Mouse (Mus musculus) neural tube, embryonic 14.5 days (tissue): Measurements from ENCODE around the gene Nbea. TPM values are rescaled to one million over a fixed set of nuclear protein-coding genes. Genes with fewer than 3 reads are reported as not detected.

Experiments used
- ATAC-seq: fragments of 200-750 bp; cut with Nextera tagmentation; 2 replicates; pipeline ENCODE4 v1.8.0; 2017; ENCODE audit warnings: low read depth, mild to moderate bottlenecking, moderate TSS enrichment, moderate library complexity
- H3K27ac ChIP-seq: fragments of 300-500 bp; sonication (generic); 2 replicates; pipeline ENCODE4 v1.5.1; 2014; ENCODE audit warnings: low read depth, mild to moderate bottlenecking, control low read depth, low read length, moderate library complexity, mixed read lengths
- H3K27me3 ChIP-seq: fragments of 300-500 bp; sonication (generic); 2 replicates; pipeline ENCODE4 v1.6.1; 2014; ENCODE audit warnings: low read length; ENCODE audit not compliant: control insufficient read depth, insufficient read depth
- H3K36me3 ChIP-seq: fragments of 300-500 bp; sonication (generic); 2 replicates; pipeline ENCODE4 v1.6.1; 2014; ENCODE audit warnings: low read length, mixed read lengths; ENCODE audit not compliant: control insufficient read depth, insufficient read depth
- H3K4me1 ChIP-seq: fragments of 300-500 bp; sonication (generic); 2 replicates; pipeline ENCODE4 v1.6.1; 2014; ENCODE audit warnings: low read length; ENCODE audit not compliant: control insufficient read depth, insufficient read depth
- H3K4me2 ChIP-seq: fragments of 300-500 bp; sonication (generic); 2 replicates; pipeline ENCODE4 v1.6.1; 2014; ENCODE audit warnings: mild to moderate bottlenecking, low read depth, low read length, control low read depth
- H3K4me3 ChIP-seq: fragments of 300-500 bp; sonication (generic); 2 replicates; pipeline ENCODE4 v1.5.1; 2014; ENCODE audit warnings: low read depth, low read length, control low read depth, mixed read lengths
- H3K9ac ChIP-seq: fragments of 300-500 bp; sonication (generic); replicated peaks from 2 replicates; pipeline ENCODE4 v1.6.1; 2014; ENCODE audit warnings: low read depth, mild to moderate bottlenecking, control low read depth, low read length, mixed read lengths
- H3K9me3 ChIP-seq: fragments of 300-500 bp; sonication (generic); 2 replicates; pipeline ENCODE4 v1.6.1; 2016; ENCODE audit warnings: low read length; ENCODE audit not compliant: control insufficient read depth
- WGBS: fragments of 180-500 bp; shearing (Covaris S2); extraction: QIAGEN DNeasy Blood & Tissue Kit; methylation state at CpG from one replicate; pipeline ENCODE4 v1.1.7; 2014; 5-methylcytosine and 5-hydroxymethylcytosine counted together
- polyA plus RNA-seq: library from polyadenylated mRNA; unstranded; fragments of >200 nt; fragmentation: Nextera tagmentation; extraction: Ambion mirVana; gene quantifications from 2 replicates; pipeline ENCODE4 v1.2.1, GENCODE M21; 2014

Nbea gene
- polyA plus RNA-seq, 1 experiment from 2014 or later: 107 TPM

- Histone ChIP-seq H3K9ac (no peak overlapping the region), H3K9me3 (no peaks in the 10 kb centered on the region), H3K4me1 (no peaks in the 10 kb centered on the region), H3K27me3 (no peaks in the 10 kb centered on the region), H3K4me3 (no peak overlapping the region), H3K27ac (no peak overlapping the region), H3K36me3 (0 out of 2 replicates have a peak, but pooled peaks cover 5% of the 10 kb centered on the region), H3K4me2 (no peak overlapping the region)
- ATAC-seq: no peak
- WGBS: 74% methylated on average over 4 of the region's 4 CpGs
These were observed 118.3 kb downstream of the Nbea start for GRCm38 (mm10) chr3:56065234-56065633.

GRCm38 (mm10) chr3:56045659-56046336 lies 137.7 kb downstream of the Nbea start:
- Histone ChIP-seq H3K27ac (no peak overlapping the region), H3K9me3 (no peaks in the 10 kb centered on the region), H3K27me3 (no peaks in the 10 kb centered on the region), H3K9ac (no peak overlapping the region), H3K4me1 (no peaks in the 10 kb centered on the region), H3K4me3 (no peak overlapping the region), H3K4me2 (no peak overlapping the region), H3K36me3 (no peaks in the 10 kb centered on the region)
- WGBS: 94% methylated on average over 5 of the region's 5 CpGs
- ATAC-seq: no peak

DNA sequence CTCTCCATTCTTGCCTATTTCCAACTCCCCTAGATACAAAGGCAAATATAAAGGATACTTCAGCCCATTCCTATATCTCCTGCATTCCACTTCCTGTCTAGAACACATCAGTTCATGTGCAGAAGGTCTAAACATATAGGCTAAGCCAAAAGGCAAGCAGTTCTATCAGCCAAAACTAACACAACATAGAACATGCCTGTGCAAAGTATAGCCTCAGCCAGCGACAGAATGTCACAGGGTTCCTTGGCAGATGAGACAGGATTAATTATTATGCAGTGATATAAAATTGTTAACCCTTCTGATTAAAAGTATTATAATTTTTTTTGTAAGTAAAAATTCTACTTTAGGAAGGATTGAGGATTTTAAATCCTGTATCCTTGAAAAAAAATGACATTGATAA lies 140.4 kb downstream of the Nbea start:
- Histone ChIP-seq H3K4me2 (no peak overlapping the region), H3K27ac (no peak overlapping the region), H3K9ac (no peak overlapping the region), H3K4me1 (no peaks in the 10 kb centered on the region), H3K9me3 (no peaks in the 10 kb centered on the region), H3K36me3 (no peaks in the 10 kb centered on the region), H3K4me3 (no peak overlapping the region), H3K27me3 (no peaks in the 10 kb centered on the region)
- WGBS: 73% methylated on average over 1 of the region's 1 CpGs
- ATAC-seq: no peak

- Histone ChIP-seq H3K9me3 (no peaks in the 10 kb centered on the region), H3K4me3 (no peak overlapping the region), H3K9ac (no peak overlapping the region), H3K27ac (no peak overlapping the region), H3K36me3 (no peaks in the 10 kb centered on the region), H3K27me3 (no peaks in the 10 kb centered on the region), H3K4me2 (no peak overlapping the region), H3K4me1 (no peaks in the 10 kb centered on the region)
- no peak for ATAC-seq
- 93% methylated on average over 1 of the region's 1 CpGs for whole genome bisulfite sequencing
These were observed 144.0 kb downstream of the Nbea start for GRCm38 (mm10) chr3:56039494-56039893.

DNA sequence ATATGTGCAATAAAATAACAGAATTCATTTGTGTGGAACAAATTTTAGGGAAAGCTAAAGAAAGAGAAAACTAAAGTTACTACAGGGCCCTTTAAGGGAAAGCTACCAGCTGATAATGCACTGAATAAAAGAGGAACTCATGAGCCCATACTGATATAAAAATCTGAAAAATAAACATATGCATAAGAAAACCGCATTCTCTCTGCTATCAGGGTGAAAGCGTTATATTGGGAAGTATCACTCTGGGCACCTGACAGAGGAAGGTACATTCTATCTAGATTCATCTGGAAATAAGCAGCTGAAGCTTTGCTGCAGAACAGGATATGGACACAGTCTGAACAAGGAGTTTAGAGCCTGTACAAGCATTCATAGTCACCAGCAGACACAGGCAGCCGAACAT lies 148.9 kb downstream of the Nbea start:
- no peak overlapping the region for H3K4me3 ChIP-seq

GRCm38 (mm10) chr3:56018494-56018893 lies 165.0 kb downstream of the Nbea start:
- Histone ChIP-seq H3K27ac (no peak overlapping the region), H3K4me2 (no peak overlapping the region), H3K27me3 (no peaks in the 10 kb centered on the region), H3K4me1 (no peaks in the 10 kb centered on the region), H3K36me3 (no peaks in the 10 kb centered on the region), H3K9ac (no peak overlapping the region), H3K4me3 (no peak overlapping the region), H3K9me3 (no peaks in the 10 kb centered on the region)
- WGBS: 90% methylated on average over 3 of the region's 3 CpGs
- ATAC-seq: no peak

More for the DNA sequence above, 148.9 kb downstream of the Nbea start:
- H3K27me3 ChIP-seq: no peaks in the 10 kb centered on the region
- H3K9ac ChIP-seq: no peak overlapping the region
- H3K4me1 ChIP-seq: no peaks in the 10 kb centered on the region
- H3K36me3 ChIP-seq: no peaks in the 10 kb centered on the region
- H3K9me3 ChIP-seq: no peaks in the 10 kb centered on the region
- WGBS: 90% methylated on average over 3 of the region's 3 CpGs
- ATAC-seq: no peak
- H3K4me2 ChIP-seq: no peak overlapping the region
- no peak overlapping the region for H3K27ac ChIP-seq

DNA sequence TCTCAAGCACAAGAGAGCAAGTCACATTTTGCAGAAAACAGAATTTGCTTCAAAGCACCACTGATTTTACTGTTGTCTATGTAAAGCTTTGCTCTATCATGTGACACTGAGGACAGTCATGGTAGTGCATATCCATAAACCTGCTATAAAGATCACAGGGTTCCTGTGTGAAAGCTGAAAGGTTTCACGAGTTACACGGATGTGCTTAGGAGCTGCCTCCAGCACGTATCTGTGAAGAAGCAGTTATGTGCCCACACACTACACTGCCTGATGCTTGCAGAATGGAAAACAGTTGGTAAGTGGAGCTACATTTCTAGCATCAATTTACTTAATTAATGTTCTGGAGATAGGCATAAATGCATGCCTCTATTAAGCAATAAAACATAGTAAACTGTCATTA lies 172.4 kb downstream of the Nbea start:
- Histone ChIP-seq H3K9me3 (no peaks in the 10 kb centered on the region), H3K4me3 (no peak overlapping the region), H3K27ac (no peak overlapping the region), H3K36me3 (0 out of 2 replicates have a peak, but pooled peaks cover 4% of the 10 kb centered on the region), H3K27me3 (no peaks in the 10 kb centered on the region), H3K4me2 (no peak overlapping the region), H3K4me1 (no peaks in the 10 kb centered on the region), H3K9ac (no peak overlapping the region)
- 63% methylated on average over 3 of the region's 3 CpGs for WGBS
- peak; percentile 31; the same call in 1 of the 2 replicates for ATAC-seq

- WGBS: 21% methylated on average over 2 of the region's 2 CpGs
- no peak overlapping the region for H3K4me2 ChIP-seq
- no peaks in the 10 kb centered on the region for H3K27me3 ChIP-seq
- no peak overlapping the region for H3K4me3 ChIP-seq
- ATAC-seq: peak; percentile 60; the same call in 1 of the 2 replicates
- H3K9ac ChIP-seq: no peak overlapping the region
- H3K27ac ChIP-seq: no peak overlapping the region
- H3K9me3 ChIP-seq: no peaks in the 10 kb centered on the region
- peaks cover 14% of the 10 kb centered on the region; the same call in 1 of the 2 replicates for H3K36me3 ChIP-seq
- H3K4me1 ChIP-seq: no peaks in the 10 kb centered on the region
These were observed 175.5 kb downstream of the Nbea start for GRCm38 (mm10) chr3:56007991-56008390.

DNA sequence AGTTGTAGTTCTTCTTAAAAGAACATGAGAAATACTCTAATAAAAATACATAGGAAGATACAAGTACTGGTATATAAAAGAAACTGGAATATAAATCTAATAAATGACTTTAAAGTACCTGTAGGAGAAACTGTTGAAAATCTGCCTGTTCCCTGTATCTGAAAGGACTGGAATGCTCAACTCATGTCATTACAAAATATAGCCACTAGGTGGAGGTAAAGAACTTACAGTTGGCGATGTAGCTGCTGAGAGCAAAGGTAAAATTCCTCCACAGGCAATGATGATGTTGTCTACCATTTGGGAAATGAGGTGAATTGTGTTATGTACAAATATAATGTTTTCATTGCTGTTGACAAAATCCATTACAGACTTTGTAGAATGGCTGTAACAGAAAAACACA lies 183.2 kb downstream of the Nbea start:
- Histone ChIP-seq H3K36me3 (peaks cover 11% of the 10 kb centered on the region; the same call in 1 of the 2 replicates), H3K4me2 (no peak overlapping the region), H3K4me1 (no peaks in the 10 kb centered on the region), H3K27me3 (no peaks in the 10 kb centered on the region), H3K4me3 (no peak overlapping the region), H3K9me3 (no peaks in the 10 kb centered on the region), H3K27ac (no peak overlapping the region), H3K9ac (no peak overlapping the region)
- 0% methylated on average over 1 of the region's 1 CpGs for WGBS
- ATAC-seq: peak; percentile 79
